ENCODE assay signal across 13 mouse cellular contexts in the genomic region with DNA sequence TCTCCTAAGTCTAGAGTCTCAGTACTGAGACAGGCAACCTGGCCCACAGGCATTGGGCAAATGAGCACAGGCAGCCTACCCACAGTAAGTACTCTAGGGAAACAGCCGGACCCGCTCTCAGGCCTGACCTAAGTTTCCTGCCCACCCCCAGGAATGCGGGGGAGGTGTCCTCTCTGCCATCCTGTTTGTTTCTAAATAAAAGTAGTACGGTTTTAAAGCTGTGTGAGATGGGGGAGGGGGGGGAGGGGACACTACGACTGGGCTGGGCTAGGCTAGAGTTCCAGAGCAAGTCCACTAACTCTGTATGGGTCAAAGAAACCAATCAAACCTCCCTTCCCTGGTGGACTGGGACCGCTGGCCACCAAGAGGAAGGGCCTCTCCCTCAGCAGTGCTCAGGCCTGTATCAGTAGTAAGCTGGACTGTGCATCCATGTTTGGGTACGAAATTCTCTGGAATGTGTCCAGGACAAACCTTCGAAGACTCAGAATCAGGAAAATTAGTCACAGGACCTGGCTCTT. TPM values are rescaled to one million over a fixed set of nuclear protein-coding genes. Genes with fewer than 3 reads are reported as not detected.
DNase-seq lines count a peak whose midpoint lies in the region; ATAC-seq lines count a peak whose summit lies in the region.
"Had no signal": no experiment of that assay in that cellular context is flagged by ENCODE, and none has a peak within 500 bp of the region (broad histone marks: within the 10 kb centered on the region; RNA-seq: fewer than 3 reads in every experiment).

No protein-coding gene starts in this region.

- DNase-seq in CD4-positive, CD25-positive, alpha-beta regulatory T cell, adult 2 months (ENCODE audit: low read depth, low spot score): peak; percentile 15
- peak; percentile 13 for DNase-seq in 416B (ENCODE audit: low read depth)
- DNase-seq in kidney, postnatal 36 days: peak; percentile 62 to 74
- no peak for DNase-seq in ovary, postnatal 36 days (ENCODE audit: low spot score)
- DNase-seq in Muller cell, postnatal 12 days (ENCODE audit: inconsistent ontology term): no peak
- DNase-seq: right cerebral cortex, adult 18-20 months had no signal

- ATAC-seq in CD4-positive, CD25-positive, alpha-beta regulatory T cell, adult 4 months: no peak
- ATAC-seq in heart, embryonic 15.5 days (replicated peaks; ENCODE audit: insufficient number of reproducible peaks, insufficient read depth, low FRiP score, low read depth): peak; percentile 45
- ATAC-seq in midbrain, embryonic 13.5 days: no peak
- ATAC-seq: inflammation-experienced regulatory T-cells, adult 6 months had no signal

- H3K4me1 ChIP-seq in heart, embryonic 15.5 days (replicated peaks): peaks cover 28% of the 10 kb centered on the region
- peaks cover 7% of the 10 kb centered on the region for H3K4me1 ChIP-seq in midbrain, embryonic 13.5 days (replicated peaks)

- peaks cover 10% of the 10 kb centered on the region for H3K36me3 ChIP-seq in heart, embryonic 15.5 days
- H3K36me3 ChIP-seq in midbrain, embryonic 13.5 days: peaks cover 34% of the 10 kb centered on the region

- H3K4me2 ChIP-seq in heart, embryonic 15.5 days: no peak overlapping the region
- H3K4me2 ChIP-seq in midbrain, embryonic 13.5 days (replicated peaks): no peak overlapping the region
- H3K4me2 ChIP-seq: embryonic facial prominence, embryonic 13.5 days had no signal

- no peak overlapping the region for H3K4me3 ChIP-seq in heart, embryonic 15.5 days
- no peak overlapping the region for H3K4me3 ChIP-seq in midbrain, embryonic 13.5 days (replicated peaks)
- H3K4me3 ChIP-seq: embryonic facial prominence, embryonic 13.5 days had no signal

- H3K27me3 ChIP-seq in heart, embryonic 15.5 days: no peaks in the 10 kb centered on the region
- H3K27me3 ChIP-seq in midbrain, embryonic 13.5 days: no peaks in the 10 kb centered on the region
- H3K27me3 ChIP-seq: embryonic facial prominence, embryonic 13.5 days had no signal

- no peak overlapping the region for H3K9ac ChIP-seq in heart, embryonic 15.5 days
- no peak overlapping the region for H3K9ac ChIP-seq in midbrain, embryonic 13.5 days (replicated peaks)
- H3K9ac ChIP-seq: embryonic facial prominence, embryonic 13.5 days had no signal

- H3K9me3 ChIP-seq in heart, embryonic 15.5 days (replicated peaks): no peaks in the 10 kb centered on the region
- no peaks in the 10 kb centered on the region for H3K9me3 ChIP-seq in midbrain, embryonic 13.5 days
- H3K9me3 ChIP-seq: embryonic facial prominence, embryonic 13.5 days had no signal

- WGBS in heart, embryonic 15.5 days: 36% methylated on average over 8 of the region's 8 CpGs
- 71% methylated on average over 8 of the region's 8 CpGs for WGBS in midbrain, embryonic 13.5 days

- H3K27ac ChIP-seq in heart, embryonic 15.5 days: no peak overlapping the region
- no peak overlapping the region for H3K27ac ChIP-seq in midbrain, embryonic 13.5 days
- H3K27ac ChIP-seq: embryonic facial prominence, embryonic 13.5 days had no signal

RNA-seq across cellular contexts. Expression of a gene that starts 29.6 kb away (rescaled TPM):
- not detected for polyA plus RNA-seq in CD4-positive, CD25-positive, alpha-beta regulatory T cell, adult 4 months (2017; shearing (Covaris generic))
- 0.14 and 0.20 TPM in 2 replicates for polyA plus RNA-seq in heart, embryonic 15.5 days (2015; fragmentation: Nextera tagmentation; extraction: Ambion mirVana)
- polyA plus RNA-seq in midbrain, embryonic 13.5 days (2015; fragmentation: Nextera tagmentation; extraction: Ambion mirVana): 0.22 and 0.27 TPM in 2 replicates
- polyA plus RNA-seq: cerebellum, adult 2 months; embryonic facial prominence, embryonic 13.5 days; limb, embryonic 14.5 days had no signal

RNA-seq across cellular contexts. Expression of a gene that starts 51.6 kb away (rescaled TPM):
- polyA plus RNA-seq in CD4-positive, CD25-positive, alpha-beta regulatory T cell, adult 4 months (2017; shearing (Covaris generic)): 100 to 1,000 TPM; 209 to 217 TPM
- polyA plus RNA-seq in heart, embryonic 15.5 days (2015; fragmentation: Nextera tagmentation; extraction: Ambion mirVana): 23.4 and 25.6 TPM in 2 replicates
- 24.4 and 24.7 TPM in 2 replicates for polyA plus RNA-seq in midbrain, embryonic 13.5 days (2015; fragmentation: Nextera tagmentation; extraction: Ambion mirVana)

Comparison
In these comparisons a context has a peak if more than half of its experiments do, and no peak if none do; other contexts are left out.
1. DNase-seq: peak in CD4-positive, CD25-positive, alpha-beta regulatory T cell, adult 2 months (single experiment), 416B (single experiment) and kidney, postnatal 36 days (2 of 2); none in ovary, postnatal 36 days (single experiment) and Muller cell, postnatal 12 days (single experiment).